Mouse (Mus musculus) intestine, embryonic 15.5 days (tissue): ENCODE measurements around the gene Nfic. TPM values are rescaled to one million over a fixed set of nuclear protein-coding genes. Genes with fewer than 3 reads are reported as not detected.

ENCODE experiments used
- ATAC-seq: fragments of 200-750 bp; cut with Nextera tagmentation; 2 replicates; pipeline ENCODE4 v1.8.0; 2017; ENCODE audit warnings: moderate TSS enrichment, moderate library complexity
- H3K27ac ChIP-seq: fragments of 300-500 bp; sonication (generic); 2 replicates; pipeline ENCODE4 v1.5.1; 2015; ENCODE audit warnings: mild to moderate bottlenecking, inconsistent platforms
- H3K27me3 ChIP-seq: fragments of 300-500 bp; sonication (generic); replicated peaks from 2 replicates; pipeline ENCODE4 v1.6.1; 2015; ENCODE audit warnings: inconsistent platforms
- H3K36me3 ChIP-seq: fragments of 300-500 bp; sonication (generic); 2 replicates; pipeline ENCODE4 v1.6.1; 2015; ENCODE audit warnings: inconsistent platforms
- H3K4me1 ChIP-seq: fragments of 300-500 bp; sonication (generic); replicated peaks from 2 replicates; pipeline ENCODE4 v1.6.1; 2015; ENCODE audit warnings: inconsistent platforms
- H3K4me2 ChIP-seq: fragments of 300-500 bp; sonication (generic); replicated peaks from 2 replicates; pipeline ENCODE4 v1.6.1; 2015; ENCODE audit warnings: mild to moderate bottlenecking, inconsistent platforms
- H3K4me3 ChIP-seq: fragments of 300-500 bp; sonication (generic); replicated peaks from 2 replicates; pipeline ENCODE4 v1.5.1; 2015; ENCODE audit warnings: inconsistent platforms
- H3K9ac ChIP-seq: fragments of 300-500 bp; sonication (generic); 2 replicates; pipeline ENCODE4 v1.6.1; 2015; ENCODE audit warnings: inconsistent platforms
- H3K9me3 ChIP-seq: fragments of 300-500 bp; sonication (generic); 2 replicates; pipeline ENCODE4 v1.6.1; 2016; ENCODE audit warnings: inconsistent platforms
- WGBS: fragments of 180-500 bp; shearing (Covaris S2); methylation state at CpG from one replicate; pipeline ENCODE4 v1.1.7; 2015; 5-methylcytosine and 5-hydroxymethylcytosine counted together
- polyA plus RNA-seq: library from polyadenylated mRNA; unstranded; fragments of >200 nt; fragmentation: Nextera tagmentation; extraction: Ambion mirVana; gene quantifications from 2 replicates; pipeline ENCODE4 v1.2.1, GENCODE M21; 2015

Nfic gene
- polyA plus RNA-seq, 1 experiment from 2014 or later, result 52.8 TPM

DNA sequence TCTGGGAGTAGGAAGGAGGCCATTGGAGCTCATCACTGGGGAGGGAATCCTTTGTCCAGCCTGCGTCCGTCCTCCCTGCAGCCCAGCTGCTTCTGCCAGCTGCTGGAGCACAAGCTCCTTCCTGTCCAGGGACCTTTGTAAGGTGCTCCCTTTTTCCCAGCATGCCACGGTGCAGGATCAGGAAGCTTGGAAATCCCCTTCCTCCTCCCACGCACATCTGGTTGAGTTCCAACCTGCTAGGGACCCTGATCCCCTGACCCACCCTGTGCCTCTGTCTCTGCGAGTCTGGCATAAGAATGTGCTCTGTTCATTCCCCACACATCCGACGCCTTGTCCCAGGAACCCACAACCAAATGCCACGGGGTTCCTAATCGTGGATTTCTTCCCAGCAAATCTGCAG is 44.5 kb downstream of the Nfic start:
- Histone ChIP-seq H3K4me3 (no peak overlapping the region), H3K27ac (peak overlapping the region; percentile 91), H3K4me1 (peaks cover 96% of the 10 kb centered on the region), H3K4me2 (0 out of 2 replicates have a peak overlapping the region, but pooled peaks have one; percentile 0), H3K9ac (no peak overlapping the region), H3K27me3 (no peaks in the 10 kb centered on the region), H3K9me3 (no peaks in the 10 kb centered on the region), H3K36me3 (peaks cover 3% of the 10 kb centered on the region; the same call in 1 of the 2 replicates)
- WGBS, result 69% methylated on average over 9 of the region's 9 CpGs
- no peak for ATAC-seq

DNA sequence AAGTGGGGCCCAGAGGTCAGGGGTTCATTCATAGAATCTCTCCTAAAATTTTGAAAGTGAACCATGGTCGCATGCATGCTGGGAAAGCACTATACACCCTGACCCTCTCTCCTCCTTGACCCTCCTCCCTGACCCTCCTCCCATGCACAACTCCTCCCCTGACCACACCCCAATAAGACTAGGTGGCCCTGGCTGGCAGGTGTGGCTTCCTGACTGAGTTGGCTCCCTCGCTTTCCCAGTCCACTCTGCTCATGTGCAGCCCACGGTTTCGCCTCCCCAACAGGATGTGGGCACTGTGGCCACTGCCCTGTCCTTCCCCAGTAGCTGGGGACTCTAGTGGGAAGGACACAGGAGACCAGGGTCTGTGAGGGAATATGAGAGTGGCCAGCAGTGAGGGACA is 45.1 kb downstream of the Nfic start:
- H3K4me2 ChIP-seq, result 0 out of 2 replicates have a peak overlapping the region, but pooled peaks have one; percentile 0
- no peak overlapping the region for H3K9ac ChIP-seq
- peaks cover 94% of the 10 kb centered on the region for H3K4me1 ChIP-seq

GRCm38 (mm10) chr10:81409330-81409729 is 46.1 kb downstream of the Nfic start:
- ATAC-seq, result no peak
- H3K4me3 ChIP-seq, result no peak overlapping the region
- no peaks in the 10 kb centered on the region for H3K9me3 ChIP-seq
- H3K9ac ChIP-seq, result no peak overlapping the region
- peak overlapping the region; percentile 7 for H3K27ac ChIP-seq
- no peak overlapping the region for H3K4me2 ChIP-seq
- peaks cover 11% of the 10 kb centered on the region; the same call in 1 of the 2 replicates for H3K36me3 ChIP-seq
- no peaks in the 10 kb centered on the region for H3K27me3 ChIP-seq
- H3K4me1 ChIP-seq, result peaks cover 84% of the 10 kb centered on the region
- WGBS, result 27% methylated on average over 8 of the region's 8 CpGs

More for the DNA sequence above, 45.1 kb downstream of the Nfic start:
- Histone ChIP-seq H3K36me3 (peaks cover 8% of the 10 kb centered on the region; the same call in 1 of the 2 replicates), H3K27ac (peak overlapping the region; percentile 91), H3K27me3 (no peaks in the 10 kb centered on the region), H3K4me3 (no peak overlapping the region), H3K9me3 (no peaks in the 10 kb centered on the region)
- no peak for ATAC-seq
- 52% methylated on average over 4 of the region's 4 CpGs for WGBS

GRCm38 (mm10) chr10:81408871-81409291 is 46.6 kb downstream of the Nfic start:
- 23% methylated on average over 9 of the region's 9 CpGs for WGBS
- H3K27ac ChIP-seq, result peak overlapping the region; percentile 7; the same call in 1 of the 2 replicates
- H3K36me3 ChIP-seq, result peaks cover 11% of the 10 kb centered on the region; the same call in 1 of the 2 replicates
- H3K4me2 ChIP-seq, result no peak overlapping the region
- peak; percentile 58 for ATAC-seq
- peaks cover 84% of the 10 kb centered on the region for H3K4me1 ChIP-seq
- no peaks in the 10 kb centered on the region for H3K27me3 ChIP-seq
- no peak overlapping the region for H3K4me3 ChIP-seq
- no peaks in the 10 kb centered on the region for H3K9me3 ChIP-seq
- H3K9ac ChIP-seq, result no peak overlapping the region

GRCm38 (mm10) chr10:81408424-81408729 is 47.1 kb downstream of the Nfic start:
- no peak overlapping the region for H3K4me3 ChIP-seq
- no peak for ATAC-seq
- H3K27ac ChIP-seq, result peak overlapping the region; percentile 20; the same call in 1 of the 2 replicates
- peaks cover 84% of the 10 kb centered on the region for H3K4me1 ChIP-seq
- no peak overlapping the region for H3K9ac ChIP-seq
- peaks cover 11% of the 10 kb centered on the region; the same call in 1 of the 2 replicates for H3K36me3 ChIP-seq
- H3K4me2 ChIP-seq, result no peak overlapping the region
- H3K9me3 ChIP-seq, result no peaks in the 10 kb centered on the region
- 54% methylated on average over 13 of the region's 13 CpGs for WGBS
- no peaks in the 10 kb centered on the region for H3K27me3 ChIP-seq

DNA sequence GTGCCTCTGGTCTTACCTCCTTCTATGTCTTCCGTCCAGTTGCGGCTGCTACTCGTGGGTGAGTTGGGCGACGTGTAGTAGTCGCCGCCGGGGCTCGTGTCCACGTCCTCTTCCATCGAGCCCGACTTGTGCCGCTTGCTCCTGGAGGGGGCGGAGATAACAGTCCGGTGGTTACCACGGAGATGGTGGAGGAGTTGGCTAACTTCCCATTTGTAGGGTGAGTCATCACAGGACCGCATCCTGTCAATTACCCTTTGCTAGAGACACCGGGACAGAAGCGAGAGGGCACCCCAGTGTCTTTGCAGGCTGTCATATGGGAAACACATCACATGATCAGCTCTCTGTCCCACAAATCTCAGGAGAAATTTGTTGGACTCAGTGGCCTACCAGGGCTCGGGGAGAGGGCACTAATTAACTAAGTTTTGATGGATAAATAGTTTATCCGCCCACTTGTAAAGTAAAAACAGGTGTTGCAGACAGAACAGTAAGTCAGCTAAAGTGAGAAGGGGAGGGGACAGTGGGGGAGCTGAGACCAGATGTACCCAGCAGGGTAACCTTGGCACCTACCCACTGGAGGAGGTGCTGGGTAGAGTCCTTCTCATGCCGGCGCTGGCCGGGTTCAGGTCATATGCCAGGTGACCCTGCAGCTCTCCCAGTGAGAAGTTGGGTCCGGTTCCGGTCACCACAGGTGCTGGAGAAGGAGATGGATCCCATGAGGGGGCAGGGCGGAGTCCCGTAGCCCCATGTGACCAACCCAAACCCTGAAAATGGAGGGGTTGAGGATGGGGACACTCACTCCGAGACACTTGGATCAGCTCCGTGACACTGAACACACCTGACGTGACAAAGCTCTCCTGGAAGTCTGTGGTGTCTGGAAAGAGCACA is 47.7 kb downstream of the Nfic start:
- peak overlapping the region; percentile 20; the same call in 1 of the 2 replicates for H3K27ac ChIP-seq
- peaks cover 83% of the 10 kb centered on the region for H3K4me1 ChIP-seq
- no peaks in the 10 kb centered on the region for H3K9me3 ChIP-seq
- H3K36me3 ChIP-seq, result peaks cover 11% of the 10 kb centered on the region; the same call in 1 of the 2 replicates
- H3K9ac ChIP-seq, result no peak overlapping the region
- H3K4me2 ChIP-seq, result peak overlapping the region; percentile 44
- ATAC-seq, result peak; percentile 22
- no peaks in the 10 kb centered on the region for H3K27me3 ChIP-seq
- peak overlapping the region; percentile 6; the same call in 1 of the 2 replicates for H3K4me3 ChIP-seq
- WGBS, result 26% methylated on average over 31 of the region's 31 CpGs

GRCm38 (mm10) chr10:81406504-81407440 is 48.7 kb downstream of the Nfic start:
- no peak for ATAC-seq
- peaks cover 83% of the 10 kb centered on the region for H3K4me1 ChIP-seq
- H3K9ac ChIP-seq, result no peak overlapping the region
- peak overlapping the region; percentile 44 for H3K4me2 ChIP-seq
- whole genome bisulfite sequencing, result 46% methylated on average over 24 of the region's 24 CpGs
- H3K9me3 ChIP-seq, result no peaks in the 10 kb centered on the region
- H3K4me3 ChIP-seq, result peak overlapping the region; percentile 6
- H3K36me3 ChIP-seq, result peaks cover 11% of the 10 kb centered on the region; the same call in 1 of the 2 replicates
- no peaks in the 10 kb centered on the region for H3K27me3 ChIP-seq
- H3K27ac ChIP-seq, result no peak overlapping the region

- H3K27ac ChIP-seq, result no peak overlapping the region
- no peaks in the 10 kb centered on the region for H3K9me3 ChIP-seq
- H3K4me3 ChIP-seq, result no peak overlapping the region
- no peak overlapping the region for H3K4me2 ChIP-seq
- H3K4me1 ChIP-seq, result peaks cover 81% of the 10 kb centered on the region
- H3K9ac ChIP-seq, result no peak overlapping the region
- 55% methylated on average over 13 of the region's 13 CpGs for WGBS
- no peak for ATAC-seq
- no peaks in the 10 kb centered on the region for H3K27me3 ChIP-seq
- peaks cover 11% of the 10 kb centered on the region; the same call in 1 of the 2 replicates for H3K36me3 ChIP-seq
These were observed 49.7 kb downstream of the Nfic start for GRCm38 (mm10) chr10:81405588-81406201.

- Histone ChIP-seq H3K27me3 (no peaks in the 10 kb centered on the region), H3K4me3 (no peak overlapping the region), H3K9ac (no peak overlapping the region), H3K4me2 (no peak overlapping the region), H3K4me1 (peaks cover 72% of the 10 kb centered on the region), H3K9me3 (no peaks in the 10 kb centered on the region), H3K36me3 (peaks cover 20% of the 10 kb centered on the region), H3K27ac (no peak overlapping the region)
- 61% methylated on average over 18 of the region's 18 CpGs for WGBS
- ATAC-seq, result no peak
These were observed 50.7 kb downstream of the Nfic start for GRCm38 (mm10) chr10:81404720-81405119.

DNA sequence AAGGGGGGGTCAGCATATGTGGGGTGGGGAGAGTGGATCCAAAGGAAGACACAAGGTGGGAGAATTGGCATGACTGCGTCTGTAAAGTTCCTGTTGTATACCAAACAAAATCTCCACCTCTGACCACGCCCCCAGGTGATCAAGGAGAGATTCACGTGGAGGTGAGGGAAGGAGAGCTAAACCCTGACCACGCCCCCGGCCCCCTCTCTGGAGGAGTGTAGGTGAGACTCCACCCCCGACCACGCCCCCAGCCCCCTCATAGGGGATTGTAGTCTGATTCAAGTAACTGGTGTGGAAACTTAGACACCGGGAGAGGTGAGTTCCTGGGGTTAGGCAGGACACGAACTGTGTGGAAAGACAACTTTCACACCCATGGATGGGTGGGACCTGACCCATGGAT is 51.4 kb downstream of the Nfic start:
- 31% methylated on average over 9 of the region's 9 CpGs for WGBS
- no peak overlapping the region for H3K4me3 ChIP-seq
- peaks cover 24% of the 10 kb centered on the region for H3K36me3 ChIP-seq
- no peak overlapping the region for H3K27ac ChIP-seq
- no peak overlapping the region for H3K4me2 ChIP-seq
- H3K4me1 ChIP-seq, result peaks cover 66% of the 10 kb centered on the region
- ATAC-seq, result no peak
- no peaks in the 10 kb centered on the region for H3K27me3 ChIP-seq
- no peak overlapping the region for H3K9ac ChIP-seq
- H3K9me3 ChIP-seq, result no peaks in the 10 kb centered on the region

DNA sequence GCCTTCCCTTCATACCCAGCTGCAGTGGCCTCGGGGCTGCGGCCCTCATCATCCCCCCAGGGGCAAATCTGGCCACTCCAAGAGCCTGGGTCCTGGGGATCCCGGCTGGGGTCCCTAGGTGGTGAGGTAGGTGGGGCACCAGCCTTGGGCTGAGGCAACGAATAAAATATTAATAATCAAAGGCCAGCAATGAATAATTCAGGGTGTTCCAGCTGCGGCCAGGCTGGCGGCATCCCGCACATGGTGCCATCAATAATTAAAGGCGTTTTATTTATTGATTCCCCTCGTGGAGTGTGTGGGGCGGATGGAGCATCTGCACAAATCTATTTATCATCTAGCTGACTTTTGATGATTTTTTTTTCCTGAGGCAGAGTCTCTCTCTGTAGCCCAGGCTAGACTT is 51.9 kb downstream of the Nfic start:
- ATAC-seq, result no peak
- H3K9me3 ChIP-seq, result no peaks in the 10 kb centered on the region
- H3K36me3 ChIP-seq, result peaks cover 24% of the 10 kb centered on the region
- no peaks in the 10 kb centered on the region for H3K27me3 ChIP-seq
- no peak overlapping the region; the same call in 1 of the 2 replicates for H3K9ac ChIP-seq
- H3K27ac ChIP-seq, result peak overlapping the region; percentile 82; the same call in 1 of the 2 replicates
- H3K4me3 ChIP-seq, result no peak overlapping the region
- H3K4me1 ChIP-seq, result peaks cover 60% of the 10 kb centered on the region
- no peak overlapping the region for H3K4me2 ChIP-seq
- WGBS, result 61% methylated on average over 10 of the region's 10 CpGs
